Mouse (Mus musculus) MEL (cell line): Measurements from ENCODE around the gene Ruvbl2. TPM values are rescaled to one million over a fixed set of nuclear protein-coding genes. Genes with fewer than 3 reads are reported as not detected.

Source experiments
- DNase-seq: peaks from one replicate; pipeline ENCODE4 v3.0.0; 2011; ENCODE audit warnings: low read depth, low spot score
- H3K27ac ChIP-seq: 2 replicates; pipeline ENCODE4 v1.5.1; 2012; ENCODE audit warnings: low read depth, mild to moderate bottlenecking, control low read depth, low read length, moderate library complexity; ENCODE audit not compliant: control insufficient read depth
- H3K27me3 ChIP-seq, 2 experiments: fragments of 150-350 bp in 1 of 2; sonication (generic) in 1 of 2; 2 replicates each; pipeline ENCODE4 v1.6.1; 2012; ENCODE audit warnings: low read length in 2 of 2, mild to moderate bottlenecking in 2 of 2, improper control_type of control experiment in 1 of 2, moderate library complexity in 1 of 2; ENCODE audit not compliant: insufficient read depth in 2 of 2, control insufficient read depth in 1 of 2
- H3K36me3 ChIP-seq, 2 experiments: 2 replicates each; pipeline ENCODE4 v1.6.1; 2012 to 2014; ENCODE audit warnings: low read length in 2 of 2, improper control_type of control experiment in 1 of 2, inconsistent platforms in 1 of 2, mild to moderate bottlenecking in 1 of 2; ENCODE audit not compliant: insufficient read depth in 2 of 2, control insufficient read depth in 1 of 2
- H3K4me1 ChIP-seq, 2 experiments: fragments of 150-350 bp in 1 of 2; sonication (generic) in 1 of 2; 2 replicates each; pipeline ENCODE4 v1.6.1; 2012; ENCODE audit warnings: low read length in 2 of 2, improper control_type of control experiment in 1 of 2, mild to moderate bottlenecking in 1 of 2; ENCODE audit not compliant: insufficient read depth in 2 of 2, control insufficient read depth in 1 of 2
- H3K4me3 ChIP-seq, 2 experiments: fragments of 150-350 bp in 1 of 2; sonication (generic) in 1 of 2; 2 replicates each; pipeline ENCODE4 v1.5.1; 2012; ENCODE audit warnings: low read depth in 2 of 2, low read length in 2 of 2, mild to moderate bottlenecking in 2 of 2, moderate library complexity in 2 of 2, control low read depth in 1 of 2, improper control_type of control experiment in 1 of 2; ENCODE audit not compliant: control insufficient read depth in 1 of 2, insufficient read depth in 1 of 2
- H3K79me2 ChIP-seq: 2 replicates; pipeline ENCODE4 v1.6.1; 2012; ENCODE audit warnings: mild to moderate bottlenecking, low read length, moderate library complexity; ENCODE audit not compliant: control insufficient read depth, poor library complexity, insufficient read depth
- H3K9ac ChIP-seq: 2 replicates; pipeline ENCODE4 v1.6.1; 2012; ENCODE audit warnings: low read depth, mild to moderate bottlenecking, control low read depth, low read length, moderate library complexity; ENCODE audit not compliant: control insufficient read depth, poor library complexity, severe bottlenecking
- H3K9me3 ChIP-seq: fragments of 150-350 bp; sonication (generic); replicated peaks from 2 replicates; pipeline ENCODE4 v1.6.1; 2012; ENCODE audit warnings: mild to moderate bottlenecking, low read length, improper control_type of control experiment, moderate library complexity; ENCODE audit not compliant: insufficient read depth
- BHLHE40 ChIP-seq: IDR thresholded peaks from 2 replicates; pipeline ENCODE4 v1.6.1; 2012; ENCODE audit warnings: low read depth, mild to moderate bottlenecking, inconsistent platforms, low read length, improper control_type of control experiment, borderline replicate concordance
- CHD2 ChIP-seq: IDR thresholded peaks from 2 replicates; pipeline ENCODE4 v1.6.1; 2011; ENCODE audit warnings: low read length, improper control_type of control experiment
- CTCF ChIP-seq, 3 experiments: IDR thresholded peaks in 2 of 3; conservative IDR thresholded peaks in 1 of 3; 2 replicates each; pipeline ENCODE4 v1.5.1; 2011 to 2012; ENCODE audit warnings: low read length in 3 of 3, low read depth in 2 of 3, mild to moderate bottlenecking in 2 of 3, improper control_type of control experiment in 1 of 3, inconsistent platforms in 1 of 3, mixed read lengths in 1 of 3, moderate library complexity in 1 of 3; ENCODE audit not compliant: control insufficient read depth in 1 of 3, insufficient read depth in 1 of 3, poor library complexity in 1 of 3, severe bottlenecking in 1 of 3
- EP300 ChIP-seq, 2 experiments: IDR thresholded peaks; 2 replicates each; pipeline ENCODE4 v1.6.1; 2011; ENCODE audit warnings: improper control_type of control experiment in 2 of 2, low read length in 2 of 2, low read depth in 1 of 2, mild to moderate bottlenecking in 1 of 2
- GABPA ChIP-seq: IDR thresholded peaks from 2 replicates; pipeline ENCODE4 v1.6.1; 2012; ENCODE audit warnings: low read depth, mild to moderate bottlenecking, inconsistent platforms, low read length, improper control_type of control experiment, moderate library complexity
- HCFC1 ChIP-seq: IDR thresholded peaks from 2 replicates; pipeline ENCODE4 v1.6.1; 2012; ENCODE audit warnings: low read depth, mild to moderate bottlenecking, inconsistent platforms, low read length, improper control_type of control experiment, moderate library complexity
- MAX ChIP-seq: IDR thresholded peaks from 2 replicates; pipeline ENCODE4 v1.6.1; 2011; ENCODE audit warnings: low read length, improper control_type of control experiment
- MAZ ChIP-seq: IDR thresholded peaks from 2 replicates; pipeline ENCODE4 v1.6.1; 2012; ENCODE audit warnings: low read depth, mild to moderate bottlenecking, inconsistent platforms, low read length, improper control_type of control experiment
- MYB ChIP-seq: IDR thresholded peaks from 2 replicates; pipeline ENCODE4 v1.6.1; 2011; ENCODE audit warnings: mild to moderate bottlenecking, low read depth, low read length, improper control_type of control experiment
- MYC ChIP-seq: IDR thresholded peaks from 2 replicates; pipeline ENCODE4 v1.6.1; 2011; ENCODE audit warnings: low read depth, mild to moderate bottlenecking, low read length, improper control_type of control experiment, moderate library complexity
- NRF1 ChIP-seq: IDR thresholded peaks from 2 replicates; pipeline ENCODE4 v1.6.1; 2014; ENCODE audit warnings: low read depth, mild to moderate bottlenecking, inconsistent platforms, low read length, improper control_type of control experiment, moderate library complexity; ENCODE audit not compliant: poor library complexity, insufficient read depth, severe bottlenecking
- RAD21 ChIP-seq: IDR thresholded peaks from 2 replicates; pipeline ENCODE4 v1.6.1; 2011; ENCODE audit warnings: mild to moderate bottlenecking, low read depth, low read length, improper control_type of control experiment
- SIN3A ChIP-seq: IDR thresholded peaks from 2 replicates; pipeline ENCODE4 v1.6.1; 2012; ENCODE audit warnings: low read length, improper control_type of control experiment, inconsistent platforms
- UBTF ChIP-seq: IDR thresholded peaks from 2 replicates; pipeline ENCODE4 v1.6.1; 2012; ENCODE audit warnings: low read depth, mild to moderate bottlenecking, inconsistent platforms, low read length, improper control_type of control experiment, moderate library complexity, borderline replicate concordance; ENCODE audit not compliant: insufficient read depth
- ZC3H11A ChIP-seq: IDR thresholded peaks from 2 replicates; pipeline ENCODE4 v1.6.1; 2012; ENCODE audit warnings: low read depth, mild to moderate bottlenecking, inconsistent platforms, low read length, improper control_type of control experiment
- ZKSCAN1 ChIP-seq: IDR thresholded peaks from 2 replicates; pipeline ENCODE4 v1.6.1; 2012; ENCODE audit warnings: low read depth, mild to moderate bottlenecking, inconsistent platforms, low read length, improper control_type of control experiment, moderate library complexity
- polyA plus RNA-seq, 2 experiments: library from polyadenylated mRNA; stranded (reverse) in 1 of 2; unstranded in 1 of 2; fragments of >175 nt in 1 of 2; fragments of >200 nt in 1 of 2; gene quantifications; 2 replicates each; pipeline versions ENCODE4 v1.2.1 to v1.2.4; 2012; ENCODE audit warnings: low replicate concordance in 2 of 2, low read depth in 1 of 2; ENCODE audit not compliant: insufficient read length in 2 of 2, insufficient read depth in 1 of 2, missing spikeins in 1 of 2
- total RNA-seq: library from RNA; depleted of rRNA; stranded (reverse); fragments of 300-350 nt; gene quantifications from 2 replicates; pipeline ENCODE4 v1.2.3, GENCODE M21; 2012

The Ruvbl2 gene
- total and polyA plus RNA-seq, 3 experiments, result 434 to 758 TPM; not detected in 1

DNA sequence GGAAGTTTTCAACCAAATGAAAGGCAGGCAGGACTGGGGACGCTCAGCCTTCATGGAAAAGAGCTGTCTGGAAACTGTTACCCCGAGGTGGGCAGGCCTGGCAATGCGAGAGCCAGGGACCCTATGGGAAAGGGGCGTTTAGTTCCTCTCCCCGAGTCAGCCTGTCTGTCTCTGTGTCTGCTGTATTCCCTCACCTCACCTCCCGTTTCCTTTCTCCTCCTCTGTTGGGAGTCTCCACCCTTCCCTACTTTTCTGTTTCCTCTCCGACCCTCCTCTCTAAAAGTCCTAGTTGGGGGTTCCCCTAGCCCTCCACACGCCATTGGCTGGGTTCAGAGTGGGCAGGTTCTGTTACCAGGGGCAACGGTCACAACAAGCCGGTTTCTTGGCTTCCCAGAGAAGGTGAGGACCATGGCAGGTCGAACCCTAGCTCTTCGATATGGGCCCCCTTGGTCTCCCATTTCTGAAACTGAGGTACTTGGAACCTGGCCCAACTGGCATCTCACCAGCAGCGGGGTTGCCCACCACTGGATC, 19.9 kb downstream of the Ruvbl2 start:
- Histone ChIP-seq H3K9me3 (no peaks in the 10 kb centered on the region), H3K4me1 (peaks cover 5 to 6% of the 10 kb centered on the region in 2 experiments; a peak in 2 of 4 replicates), H3K9ac (no peak overlapping the region), H3K27ac (no peak overlapping the region), H3K4me3 (no peak overlapping the region), H3K36me3 (no peaks in the 10 kb centered on the region; a peak in 2 of 4 replicates), H3K79me2 (no peaks in the 10 kb centered on the region; the same call in 1 of the 2 replicates), H3K27me3 (no peaks in the 10 kb centered on the region)
- DNase-seq, result no peak
- TF ChIP-seq GABPA, result no peak
- no peak for TF ChIP-seq UBTF
- no peak for TF ChIP-seq HCFC1
- TF ChIP-seq NRF1, result no peak
- TF ChIP-seq MAX, result no peak
- no peak for TF ChIP-seq CTCF (IDR thresholded peaks at IDR 0.05 in 2 of 3, conservative IDR thresholded peaks at IDR 0.05 in 1 of 3; ENCODE audit: control insufficient read depth in 1 of 3, insufficient read depth in 1 of 3, low read depth in 2 of 3, low read length in 3 of 3, poor library complexity in 1 of 3, severe bottlenecking in 1 of 3)
- TF ChIP-seq ZKSCAN1, result no peak
- no peak for TF ChIP-seq SIN3A
- TF ChIP-seq BHLHE40, result no peak
- no peak for TF ChIP-seq ZC3H11A
- no peak for TF ChIP-seq MYB
- no peak for TF ChIP-seq RAD21
- no peak for TF ChIP-seq CHD2
- TF ChIP-seq MYC, result no peak
- TF ChIP-seq MAZ, result no peak

DNA sequence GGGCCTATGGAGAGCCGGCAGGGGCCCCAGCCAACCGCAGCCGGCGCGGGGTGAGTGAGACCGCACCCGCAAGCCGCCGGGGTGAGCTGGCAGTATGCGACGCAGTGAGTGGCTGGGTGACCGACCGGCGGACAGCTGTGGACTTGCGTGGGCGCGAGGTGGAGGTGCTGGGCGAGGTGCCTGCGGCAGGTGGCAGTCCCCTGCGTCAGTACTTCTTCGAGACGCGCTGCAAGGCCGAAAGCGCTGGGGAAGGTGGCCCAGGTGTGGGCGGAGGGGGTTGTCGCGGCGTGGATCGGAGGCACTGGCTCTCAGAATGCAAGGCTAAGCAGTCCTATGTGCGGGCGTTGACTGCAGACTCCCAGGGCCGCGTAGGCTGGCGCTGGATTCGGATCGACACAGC, 22.3 kb downstream of the Ruvbl2 start:
- Histone ChIP-seq H3K27me3 (peaks cover 0 to 3% of the 10 kb centered on the region in 2 experiments; a peak in 2 of 4 replicates), H3K4me3 (no peak overlapping the region), H3K9ac (no peak overlapping the region), H3K4me1 (peaks cover 6 to 7% of the 10 kb centered on the region in 2 experiments; a peak in 2 of 4 replicates), H3K27ac (no peak overlapping the region), H3K9me3 (no peaks in the 10 kb centered on the region), H3K79me2 (no peaks in the 10 kb centered on the region; the same call in 1 of the 2 replicates), H3K36me3 (no peaks in the 10 kb centered on the region; a peak in 1 of 4 replicates)
- no peak for DNase-seq
- TF ChIP-seq EP300 (IDR thresholded peaks at IDR 0.05; ENCODE audit: low read depth in 1 of 2, low read length in 2 of 2), result no peak
